Mouse (Mus musculus): ENCODE results near the gene Taf5l.

DNA sequence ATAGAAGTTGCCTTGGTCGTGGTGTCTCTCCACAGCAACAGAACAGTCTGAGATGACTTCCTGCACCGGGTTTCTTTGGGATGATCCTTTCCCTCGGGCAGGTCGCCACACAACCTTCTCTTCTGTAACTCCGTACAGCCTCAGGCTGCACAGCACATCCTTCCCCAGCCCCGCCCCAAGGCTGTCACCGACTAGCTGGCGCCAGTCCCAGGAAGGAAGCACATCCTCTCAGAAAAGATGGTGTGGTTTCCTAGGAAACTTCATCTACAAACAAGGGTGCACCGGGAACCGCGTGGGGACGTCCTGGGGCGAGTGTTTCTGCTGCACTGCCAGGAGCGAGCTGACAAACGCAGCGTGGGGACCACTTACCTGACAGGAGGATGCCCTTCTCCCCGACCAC is 63.1 kb downstream of the Taf5l start:
- no peak for TF ChIP-seq EP300 (IDR thresholded peaks at IDR 0.05)
- no peak for TF ChIP-seq CTCF (IDR thresholded peaks at IDR 0.05)
